Mouse (Mus musculus): Measurements from ENCODE around the gene 1520401A03Rik. TPM values are rescaled to one million over a fixed set of nuclear protein-coding genes. Genes with fewer than 3 reads are reported as not detected.
"Not testable (repeated sequence)": the region's sequence is repeated elsewhere in the genome, so short reads cannot be mapped to it uniquely, and the experiment has no call there.

The 1520401A03Rik gene
- under 1 TPM in 3 of 4 experiments, not detected in 1; 0.11 to 0.57 (median 0.19) TPM for total RNA-seq (2022)

DNA sequence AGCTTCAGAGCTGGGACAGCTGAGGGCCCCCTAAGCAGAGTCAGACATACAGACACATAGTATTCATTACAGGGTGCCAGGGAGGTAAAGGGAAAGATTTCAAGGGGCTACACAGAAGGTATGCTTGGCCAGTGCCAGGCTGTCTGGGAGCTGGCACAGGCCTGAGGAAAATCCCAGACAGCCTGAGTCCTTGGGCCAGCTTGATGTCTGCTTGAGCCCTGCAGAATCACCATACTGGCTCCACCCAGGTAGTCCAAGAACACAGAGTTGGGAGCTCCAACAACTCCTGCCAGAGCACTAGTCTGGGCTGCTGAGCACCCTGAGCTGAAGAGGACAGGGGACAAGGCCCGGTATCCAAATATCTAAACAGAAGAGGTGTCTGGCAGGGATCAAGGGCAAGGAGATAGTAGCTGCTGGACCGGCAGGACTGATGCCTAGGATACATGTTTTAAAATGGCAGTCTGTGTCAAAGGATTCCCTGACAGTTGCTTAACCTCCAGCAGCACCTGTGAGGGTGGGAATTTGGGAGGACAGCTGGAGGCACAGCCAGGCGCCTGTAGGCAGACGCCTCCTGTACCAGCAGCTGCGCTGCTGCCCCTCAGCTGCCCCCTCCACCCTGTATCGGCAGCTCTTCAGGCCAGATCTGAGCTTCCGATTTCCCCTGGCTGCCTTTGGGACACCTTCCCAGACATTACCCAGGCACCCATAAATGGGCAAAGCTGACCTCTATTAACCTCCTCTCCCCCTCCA, at the start of gene 1520401A03Rik:
1520401A03Rik (minus strand) TSS at position 408 of the 750 bp plus-strand sequence.
- DNase-seq (ENCODE audit: low spot score in 2 of 2), result no peak

DNA sequence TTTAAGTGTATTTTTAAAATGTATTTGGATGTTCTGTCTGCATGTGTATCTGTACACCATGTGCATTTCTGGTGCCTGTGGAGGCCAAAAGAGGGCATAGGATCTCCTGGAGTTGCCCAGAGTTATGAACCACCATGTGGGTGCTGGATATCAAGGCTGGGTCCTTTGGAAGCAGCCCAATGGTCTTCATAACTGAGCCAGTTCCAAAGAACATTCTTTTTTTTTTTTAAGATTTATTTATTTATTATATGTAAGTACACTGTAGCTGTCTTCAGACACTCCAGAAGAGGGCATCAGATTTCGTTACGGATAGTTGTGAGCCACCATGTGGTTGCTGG, 49.6 kb upstream of the 1520401A03Rik start:
- not testable (repeated sequence) for DNase-seq (ENCODE audit: low spot score in 2 of 2)

DNA sequence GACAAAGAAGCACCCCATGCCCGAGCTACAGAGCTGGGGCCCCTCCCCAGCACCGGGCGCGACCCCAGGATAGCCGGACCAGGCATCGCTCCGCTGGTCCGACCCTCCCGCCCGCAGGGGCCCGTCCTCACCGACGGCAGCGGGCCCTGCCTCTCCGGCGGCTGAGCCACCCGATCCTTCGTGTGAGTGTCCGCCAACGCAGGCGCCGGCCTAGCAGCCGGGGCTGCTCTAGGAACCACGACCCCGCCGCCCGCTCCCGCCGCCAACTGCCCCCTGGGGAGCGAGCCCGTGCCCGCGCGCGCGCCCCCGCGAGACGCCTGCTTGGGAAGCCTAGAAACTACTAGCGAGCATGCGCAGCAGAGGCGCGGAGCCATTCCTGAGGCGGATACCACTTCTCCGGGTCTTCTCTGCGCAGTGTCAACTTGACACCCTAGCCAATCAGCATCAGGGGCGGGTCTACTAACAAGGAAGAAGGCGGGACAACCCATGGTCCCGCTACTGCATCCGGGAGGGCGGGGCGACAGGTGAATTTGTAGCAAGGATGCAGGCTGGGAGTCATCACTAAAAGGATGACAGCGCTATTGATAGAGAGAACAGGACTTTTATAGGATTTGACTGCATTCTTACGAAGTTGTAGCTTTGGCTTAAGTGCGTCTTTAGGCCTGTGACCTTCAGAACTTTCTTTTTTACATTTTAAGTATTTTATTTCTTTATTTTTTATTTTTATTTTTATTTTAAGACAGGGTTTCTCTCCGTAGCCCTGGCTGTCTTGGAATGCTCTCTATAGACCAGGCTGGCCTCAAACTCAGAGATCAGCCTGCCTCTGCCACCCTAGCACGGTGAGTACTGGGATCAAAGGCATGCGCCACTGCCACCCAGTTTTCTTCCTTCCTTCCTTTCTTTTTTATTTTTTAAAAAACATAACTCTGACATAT, 49.0 kb upstream of the 1520401A03Rik start, which contains the start of gene Flywch1:
Flywch1 (minus strand) TSS at position 319 of the 935 bp plus-strand sequence.
- DNase-seq (ENCODE audit: low spot score in 2 of 2), result peak; percentile 98 to 99

DNA sequence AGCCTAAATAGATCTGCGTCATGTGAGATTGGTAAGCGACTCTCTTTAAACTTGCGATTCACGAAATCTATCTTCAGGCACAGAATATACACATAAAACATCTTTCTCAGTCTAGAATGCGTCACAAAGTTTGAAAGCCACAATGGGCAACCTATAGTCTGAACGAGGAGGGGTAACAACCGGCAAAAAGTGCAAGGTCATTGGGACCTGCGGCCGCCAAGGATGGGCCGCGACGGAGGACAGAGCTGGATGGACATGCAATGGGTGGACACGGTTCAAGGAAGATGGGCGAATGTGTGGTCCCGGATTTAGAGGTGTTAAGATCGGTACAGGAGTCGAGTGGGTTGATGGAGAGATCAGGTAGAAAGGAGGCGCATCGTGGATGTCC, 48.3 kb upstream of the 1520401A03Rik start:
- peak in 1 of 2 experiments; percentile 49 for DNase-seq (ENCODE audit: low spot score in 2 of 2)

DNA sequence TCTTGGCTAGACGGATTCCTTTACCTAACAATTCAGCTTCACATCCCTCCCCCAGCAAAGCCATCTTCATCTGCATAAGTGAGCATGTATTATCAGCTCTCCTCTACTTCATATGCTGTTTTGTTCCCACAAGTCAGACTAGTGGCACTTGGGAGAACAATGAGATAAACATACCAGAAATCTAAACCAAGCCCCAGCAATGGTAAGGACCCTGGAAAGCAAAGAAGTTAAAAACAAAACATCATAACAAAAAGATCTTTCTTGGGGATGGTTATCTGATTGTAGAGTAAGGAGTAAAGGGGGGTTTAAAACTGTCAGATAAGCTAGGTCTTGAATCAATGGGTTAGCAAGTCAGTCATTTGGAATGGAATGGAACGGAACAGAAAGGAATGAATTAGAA, 47.9 kb upstream of the 1520401A03Rik start:
- DNase-seq (ENCODE audit: low spot score in 2 of 2), result no peak

DNA sequence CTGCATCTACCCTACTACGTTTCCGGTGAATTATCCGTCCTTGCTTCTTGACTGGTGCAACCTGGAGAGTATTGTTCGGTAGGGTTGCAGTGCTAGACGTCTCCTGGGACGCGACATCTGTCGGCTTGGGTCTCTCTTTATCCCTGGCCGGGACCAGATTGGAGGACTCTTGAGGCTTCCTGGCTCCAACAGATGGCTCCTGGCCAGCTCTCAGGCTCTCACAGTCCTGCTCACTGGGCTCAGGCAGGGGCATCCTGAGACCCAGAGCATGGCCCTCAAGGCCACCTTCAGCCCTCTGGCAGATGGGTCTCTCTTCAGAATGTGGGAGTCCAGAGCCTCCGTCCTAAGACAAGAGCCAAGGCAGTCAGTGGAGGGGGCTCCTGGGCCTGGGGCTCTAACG, 40.4 kb upstream of the 1520401A03Rik start:
- no peak for DNase-seq (ENCODE audit: low spot score in 2 of 2)

DNA sequence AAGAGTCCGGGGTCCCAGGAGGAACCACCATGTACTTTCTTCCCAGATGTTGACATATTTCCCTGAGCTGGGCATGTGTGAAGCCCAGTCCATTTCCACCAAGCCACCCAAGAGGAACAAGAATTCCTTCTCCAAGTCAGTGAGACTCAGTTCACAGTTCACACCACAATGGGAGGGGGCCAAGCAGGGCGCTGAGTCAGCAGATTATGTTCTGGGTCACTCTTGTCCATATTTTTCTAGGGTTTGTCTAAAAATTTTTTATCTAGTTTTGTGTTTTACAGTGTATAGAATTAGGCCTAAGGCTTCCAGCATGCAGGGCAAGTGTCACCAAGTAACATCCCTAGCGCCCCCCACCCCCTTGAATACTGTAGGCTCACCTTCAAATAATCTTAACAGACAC, 38.6 kb upstream of the 1520401A03Rik start:
- no peak for DNase-seq (ENCODE audit: low spot score in 2 of 2)

DNA sequence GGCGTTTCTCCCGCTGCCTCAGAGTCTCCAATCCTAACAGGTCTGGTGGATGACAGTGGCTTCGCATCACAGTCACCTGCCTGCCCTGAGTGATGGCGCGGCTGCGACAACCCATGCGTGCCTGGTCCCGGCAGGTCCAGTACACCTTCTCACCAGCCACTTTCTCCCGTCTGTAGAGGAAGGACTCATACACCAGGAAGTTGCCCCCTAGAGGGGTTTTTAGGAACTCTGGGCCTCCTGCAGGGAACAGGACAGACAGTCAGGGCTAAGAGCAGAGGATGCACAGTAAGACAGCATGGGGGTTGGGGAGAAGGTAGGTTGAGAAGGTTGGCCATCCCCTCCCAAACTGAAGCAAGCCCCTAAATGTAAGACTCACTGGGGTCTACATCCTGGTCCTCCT, 37.6 kb upstream of the 1520401A03Rik start:
- DNase-seq (ENCODE audit: low spot score in 2 of 2), result no peak

DNA sequence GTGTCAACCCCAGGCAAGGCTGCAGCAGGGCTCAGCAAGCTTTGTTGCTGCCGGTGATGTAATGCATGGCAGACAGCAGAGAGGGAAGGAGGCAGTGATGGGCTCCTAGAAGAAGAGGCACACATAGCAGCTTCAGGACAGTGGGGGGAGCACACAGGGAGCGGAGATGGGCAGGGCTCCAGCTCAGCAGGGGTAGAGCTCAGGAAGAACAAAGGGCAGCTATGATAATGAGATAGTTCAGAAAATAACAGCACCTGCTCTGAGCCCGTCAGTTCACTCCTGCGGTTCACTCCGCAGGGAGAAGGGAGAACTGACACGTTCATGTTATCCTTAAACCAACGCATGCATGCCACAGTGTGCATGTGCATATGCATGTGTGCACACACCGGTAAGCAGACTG, 36.2 kb upstream of the 1520401A03Rik start:
- no peak for DNase-seq (ENCODE audit: low spot score in 2 of 2)

DNA sequence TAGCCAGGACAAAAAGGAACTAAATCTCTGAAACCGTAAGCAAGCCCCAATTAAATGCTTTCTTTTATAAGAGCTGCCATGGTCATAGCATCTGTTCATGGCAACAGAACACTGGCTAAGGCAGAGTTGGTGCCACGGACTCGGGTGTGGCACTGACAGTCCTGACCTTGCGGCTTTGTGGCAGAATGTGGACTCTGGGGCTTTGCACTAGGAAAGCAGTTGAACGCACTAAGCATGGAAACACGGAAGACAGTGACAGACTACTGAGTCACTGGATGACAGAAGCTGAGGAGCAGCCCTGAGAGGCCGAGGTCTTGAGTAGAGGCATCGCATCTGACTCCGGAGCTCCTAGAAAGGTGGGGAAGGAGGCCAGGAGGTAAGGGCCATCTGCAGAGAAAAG, 35.0 kb upstream of the 1520401A03Rik start:
- no peak for DNase-seq (ENCODE audit: low spot score in 2 of 2)

DNA sequence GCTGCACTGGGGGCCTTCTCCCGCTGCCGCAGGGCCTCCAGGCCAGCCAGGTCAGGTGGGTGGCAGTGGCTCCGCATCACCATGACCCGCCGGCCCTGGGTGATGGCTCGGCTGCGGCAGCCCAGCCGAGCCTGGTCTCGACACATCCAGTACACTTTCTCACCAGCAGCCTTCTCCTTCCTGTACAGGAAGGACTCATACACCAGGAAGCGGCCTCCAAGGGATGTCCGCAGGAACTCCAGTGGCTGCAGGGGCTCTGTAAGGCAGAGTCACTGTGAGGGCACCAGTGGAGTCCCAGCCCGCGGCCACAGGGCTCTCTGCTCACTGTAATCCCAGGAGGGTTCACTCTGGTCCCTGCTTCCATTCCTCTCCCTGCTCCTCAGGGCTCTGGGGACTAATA, 33.1 kb upstream of the 1520401A03Rik start:
- DNase-seq (ENCODE audit: low spot score in 2 of 2), result no peak

DNA sequence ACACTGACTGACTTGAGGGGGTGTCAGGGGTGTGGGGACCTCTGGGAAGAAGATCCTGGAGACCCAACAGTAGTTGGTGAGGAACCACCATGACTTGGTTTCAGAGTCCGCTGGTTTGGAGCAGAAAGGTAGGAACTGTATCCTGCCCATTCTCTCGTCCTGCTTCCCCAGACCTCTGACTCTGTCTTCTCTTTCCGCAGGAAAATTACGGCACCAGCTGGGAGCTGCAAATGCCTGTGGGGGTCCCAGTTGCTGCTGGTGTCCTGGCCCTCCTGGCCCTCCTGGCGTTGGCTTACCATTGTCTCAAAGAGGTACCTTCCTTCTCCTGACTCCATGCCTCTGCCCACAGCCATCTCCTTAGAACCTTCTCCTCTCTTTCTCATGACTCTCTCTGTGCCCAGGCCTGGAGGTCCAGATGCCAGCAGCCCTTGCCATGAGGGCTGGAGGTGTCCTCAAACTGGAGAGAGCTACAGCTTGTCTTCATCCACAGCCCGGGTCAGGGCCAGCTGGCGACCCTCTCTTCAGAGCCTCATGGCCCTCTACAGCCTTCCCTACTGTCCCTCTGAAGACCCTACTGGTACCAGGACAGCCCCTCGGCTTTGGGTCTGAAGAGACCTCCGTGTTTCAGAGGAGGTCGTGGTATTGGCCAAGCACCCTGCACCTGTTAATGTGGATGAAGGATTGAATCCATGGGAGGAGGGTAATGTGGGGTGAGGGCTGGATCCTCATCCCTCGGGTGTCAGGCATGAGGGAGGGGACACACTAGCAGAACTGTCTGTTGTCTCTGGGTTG, 27.0 kb upstream of the 1520401A03Rik start:
- DNase-seq (ENCODE audit: low spot score in 2 of 2), result no peak

DNA sequence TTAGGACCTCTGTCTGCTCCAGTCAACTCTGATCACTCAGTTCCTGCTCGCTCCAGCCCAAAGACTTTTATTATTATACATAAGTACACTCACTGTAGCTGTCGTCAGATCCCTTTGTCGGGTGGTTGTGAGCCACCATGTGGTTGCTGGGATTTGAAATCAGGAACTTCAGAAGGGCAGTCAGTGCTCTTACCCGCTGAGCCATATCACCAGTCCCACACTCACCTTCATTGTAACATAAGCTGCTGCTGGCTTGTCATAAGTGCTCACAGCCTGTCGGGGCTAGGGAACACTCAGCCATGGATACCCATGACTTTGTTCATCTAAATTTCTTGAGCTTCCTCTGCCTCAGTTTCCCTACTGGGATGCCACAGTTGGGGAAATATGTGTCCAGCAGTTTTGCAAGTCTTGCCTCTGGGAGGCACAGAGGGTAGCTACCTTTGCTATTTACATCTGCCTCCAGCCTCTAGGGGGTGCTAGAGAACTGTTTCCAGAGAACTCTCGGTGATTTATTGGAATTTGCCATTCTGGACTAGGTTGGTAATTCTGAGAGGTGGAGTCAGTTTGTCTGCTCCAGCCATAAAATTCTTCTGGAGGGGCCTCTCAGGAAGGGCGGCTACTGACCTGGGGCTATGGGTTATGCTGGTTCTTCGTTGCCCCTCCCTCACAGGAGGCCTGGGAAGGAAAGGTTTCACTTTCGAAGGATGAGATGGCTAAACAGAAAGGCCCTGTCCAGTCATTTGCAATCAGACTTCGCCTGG, 26.2 kb upstream of the 1520401A03Rik start:
- DNase-seq (ENCODE audit: low spot score in 2 of 2), result no peak

DNA sequence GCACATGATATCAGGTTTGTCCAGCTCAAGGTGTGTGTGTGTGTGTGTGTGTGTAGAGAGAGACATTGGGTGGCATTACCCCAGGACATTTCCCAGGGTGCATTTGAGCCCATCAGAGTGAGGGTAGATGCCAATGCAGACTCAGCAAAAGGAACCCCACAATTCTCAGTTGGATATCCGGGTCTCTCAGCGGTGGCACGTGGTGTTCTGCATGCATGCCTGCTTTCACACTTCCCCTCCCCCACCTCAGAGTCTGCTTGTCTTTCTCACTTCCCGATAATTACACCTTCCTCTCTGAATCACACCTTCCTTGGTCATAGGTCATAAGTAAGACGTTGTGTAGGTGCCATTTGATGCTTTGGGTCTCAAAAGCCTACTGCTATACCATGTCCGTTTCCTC, 25.4 kb upstream of the 1520401A03Rik start:
- no peak for DNase-seq (ENCODE audit: low spot score in 2 of 2)

DNA sequence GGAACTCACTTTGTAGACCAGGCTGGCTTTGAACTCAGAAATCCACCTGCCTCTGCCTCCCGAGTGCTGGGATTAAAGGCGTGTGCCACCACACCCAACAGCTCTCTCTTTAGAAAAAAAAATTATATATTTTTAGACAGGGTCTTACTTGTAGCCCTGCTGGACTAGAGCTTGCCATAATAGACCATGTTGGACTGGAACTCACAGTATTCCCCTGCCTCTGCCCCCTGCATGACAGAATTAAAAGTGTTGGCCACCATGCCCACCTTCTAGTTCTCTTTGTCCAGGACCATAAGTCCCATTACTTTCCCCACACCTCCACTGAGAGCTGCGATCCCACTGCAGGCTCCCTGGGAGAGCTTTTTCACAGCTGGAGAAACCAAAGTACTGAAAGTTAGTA, 24.9 kb upstream of the 1520401A03Rik start:
- DNase-seq (ENCODE audit: low spot score in 2 of 2), result no peak

DNA sequence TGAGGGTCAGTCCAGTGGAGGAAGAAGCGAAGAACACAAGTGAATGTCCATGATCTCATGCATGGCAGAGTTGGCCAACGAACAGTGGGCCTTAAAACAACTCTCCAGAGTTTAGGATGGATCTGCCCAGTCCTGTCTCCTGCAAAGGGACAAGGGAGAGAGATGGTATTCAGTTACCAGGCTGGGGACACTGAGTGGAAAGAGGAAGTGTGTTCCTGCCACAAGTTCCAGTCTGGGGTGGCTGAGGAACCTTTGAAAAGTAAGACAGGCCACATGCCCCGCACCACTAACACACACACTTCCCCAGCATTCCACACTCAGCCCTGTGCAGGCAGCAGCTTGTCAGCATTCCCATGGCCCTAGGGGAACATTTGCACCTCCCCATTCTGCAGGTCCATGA, 24.2 kb upstream of the 1520401A03Rik start:
- DNase-seq (ENCODE audit: low spot score in 2 of 2), result no peak

DNA sequence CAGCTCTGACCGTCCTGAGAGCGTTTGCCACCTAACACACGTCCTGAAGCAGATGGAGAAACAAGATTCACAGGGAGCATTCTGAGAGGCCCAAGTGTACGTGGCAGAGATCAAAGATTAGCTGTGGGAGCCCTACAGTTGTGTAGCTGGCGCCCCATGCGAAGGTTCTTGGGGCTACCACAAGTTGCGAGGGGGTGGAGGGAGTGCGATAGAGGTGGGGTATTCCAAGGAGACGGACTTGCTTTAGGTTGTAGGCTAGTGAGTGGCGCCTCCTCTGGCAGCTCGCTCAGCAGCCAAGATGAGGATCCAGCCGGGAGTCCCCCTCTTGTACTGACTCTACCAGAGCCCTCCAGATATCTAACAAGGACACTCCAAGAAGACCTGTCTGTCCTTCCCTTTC, 23.7 kb upstream of the 1520401A03Rik start:
- DNase-seq (ENCODE audit: low spot score in 2 of 2), result no peak

DNA sequence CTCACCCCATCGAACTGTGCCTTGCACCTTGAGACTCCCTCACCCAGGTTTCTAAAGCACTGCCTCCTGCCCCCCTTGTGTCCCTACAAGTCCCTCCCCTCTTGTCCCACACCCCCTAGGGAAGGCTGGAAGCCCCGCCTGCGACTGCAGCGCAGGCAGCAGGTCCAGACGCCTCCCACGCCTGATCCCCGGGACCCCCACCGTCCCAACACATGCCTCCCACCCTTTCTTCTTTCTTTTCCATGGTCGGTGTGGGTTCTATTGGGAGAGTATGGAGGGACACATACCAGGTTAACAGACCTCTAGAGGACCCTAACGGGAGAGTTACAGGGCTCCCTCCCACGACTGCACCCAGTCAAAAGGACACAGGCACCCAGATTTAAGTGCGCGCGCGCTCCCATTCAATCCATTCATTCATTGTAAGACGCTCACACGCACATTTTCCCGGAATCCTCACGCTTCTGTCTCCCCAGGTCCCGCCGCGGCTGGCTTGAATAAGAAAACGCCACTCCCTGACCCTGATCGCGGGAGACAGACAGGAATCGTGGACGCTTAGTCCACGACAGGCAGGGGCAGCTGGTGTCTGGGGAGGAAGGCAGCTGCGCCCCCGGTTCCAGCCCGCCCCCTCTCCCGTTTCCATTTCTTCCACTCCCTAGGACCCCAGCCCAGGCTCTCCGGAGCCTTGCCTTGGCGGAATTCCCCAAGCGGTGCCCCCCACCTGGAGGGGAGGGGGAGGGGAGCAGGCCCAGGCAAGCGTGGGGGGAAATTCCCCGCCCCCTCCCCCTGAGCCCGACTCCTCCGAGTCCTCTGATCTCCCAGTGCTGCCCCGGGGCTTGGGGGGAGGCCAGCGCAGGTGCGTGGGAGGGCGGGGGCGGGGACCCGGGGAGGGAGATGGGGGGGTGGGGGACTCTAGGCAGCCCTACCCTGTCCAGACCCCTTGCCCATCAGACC, 23.0 kb upstream of the 1520401A03Rik start, which contains the start of gene Kremen2:
Kremen2 (minus strand) TSS at position 533 of the 951 bp plus-strand sequence.
- no peak for DNase-seq (ENCODE audit: low spot score in 2 of 2)

DNA sequence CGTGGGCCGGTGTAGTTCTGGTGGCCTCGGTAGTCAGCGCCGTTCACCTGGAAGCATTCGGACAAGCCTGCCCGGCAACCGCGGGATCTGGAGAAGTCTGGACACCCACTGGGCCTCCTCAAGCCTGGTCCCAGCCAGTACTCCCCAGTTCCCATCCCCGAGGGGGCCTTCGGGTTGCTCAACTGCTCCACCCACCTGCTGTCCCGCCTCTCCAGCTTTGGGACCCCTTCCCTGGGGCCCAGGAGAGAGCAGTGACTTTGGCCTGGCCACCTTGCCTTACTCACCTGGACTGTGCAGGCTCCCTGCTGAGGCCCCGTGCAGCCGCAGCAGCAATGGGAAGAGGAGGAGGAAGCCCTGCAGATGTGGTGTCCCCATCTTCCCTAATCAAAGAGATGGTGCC, 22.1 kb upstream of the 1520401A03Rik start:
- DNase-seq (ENCODE audit: low spot score in 2 of 2), result no peak

DNA sequence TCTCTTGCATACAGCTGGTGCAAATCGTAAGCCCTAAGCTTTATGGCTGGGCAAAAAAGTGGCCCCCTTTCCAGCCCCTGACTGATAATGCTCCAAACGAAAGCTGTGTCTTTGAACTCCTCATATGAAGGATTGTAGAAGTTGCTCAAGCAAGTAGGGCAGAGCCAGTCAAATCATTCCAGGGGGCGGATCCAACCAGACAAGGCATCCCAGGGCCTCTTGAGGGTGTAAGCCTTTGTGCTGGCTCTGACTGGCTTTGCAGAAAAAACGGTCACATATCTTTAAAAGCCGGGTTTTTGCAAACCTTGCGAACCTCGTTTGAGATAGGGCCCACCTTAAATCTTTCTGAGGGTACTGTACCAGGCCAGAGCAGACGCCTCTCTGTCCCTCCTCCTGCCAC, 21.5 kb upstream of the 1520401A03Rik start:
- DNase-seq (ENCODE audit: low spot score in 2 of 2), result no peak
